Mouse (Mus musculus) inflammation-experienced regulatory T-cells (primary cell): ENCODE measurements around the gene Rcan3. TPM values are rescaled to one million over a fixed set of nuclear protein-coding genes. Genes with fewer than 3 reads are reported as not detected.

ENCODE experiments used
- polyA plus RNA-seq, 2 experiments: library from polyadenylated mRNA; unstranded; fragments of 100-300 nt; shearing (Covaris generic); gene quantifications; one replicate each; pipeline ENCODE4 v1.2.1; 2017

The Rcan3 gene
- 10 to 100 TPM; 26.2 to 38.4 TPM for polyA plus RNA-seq

DNA sequence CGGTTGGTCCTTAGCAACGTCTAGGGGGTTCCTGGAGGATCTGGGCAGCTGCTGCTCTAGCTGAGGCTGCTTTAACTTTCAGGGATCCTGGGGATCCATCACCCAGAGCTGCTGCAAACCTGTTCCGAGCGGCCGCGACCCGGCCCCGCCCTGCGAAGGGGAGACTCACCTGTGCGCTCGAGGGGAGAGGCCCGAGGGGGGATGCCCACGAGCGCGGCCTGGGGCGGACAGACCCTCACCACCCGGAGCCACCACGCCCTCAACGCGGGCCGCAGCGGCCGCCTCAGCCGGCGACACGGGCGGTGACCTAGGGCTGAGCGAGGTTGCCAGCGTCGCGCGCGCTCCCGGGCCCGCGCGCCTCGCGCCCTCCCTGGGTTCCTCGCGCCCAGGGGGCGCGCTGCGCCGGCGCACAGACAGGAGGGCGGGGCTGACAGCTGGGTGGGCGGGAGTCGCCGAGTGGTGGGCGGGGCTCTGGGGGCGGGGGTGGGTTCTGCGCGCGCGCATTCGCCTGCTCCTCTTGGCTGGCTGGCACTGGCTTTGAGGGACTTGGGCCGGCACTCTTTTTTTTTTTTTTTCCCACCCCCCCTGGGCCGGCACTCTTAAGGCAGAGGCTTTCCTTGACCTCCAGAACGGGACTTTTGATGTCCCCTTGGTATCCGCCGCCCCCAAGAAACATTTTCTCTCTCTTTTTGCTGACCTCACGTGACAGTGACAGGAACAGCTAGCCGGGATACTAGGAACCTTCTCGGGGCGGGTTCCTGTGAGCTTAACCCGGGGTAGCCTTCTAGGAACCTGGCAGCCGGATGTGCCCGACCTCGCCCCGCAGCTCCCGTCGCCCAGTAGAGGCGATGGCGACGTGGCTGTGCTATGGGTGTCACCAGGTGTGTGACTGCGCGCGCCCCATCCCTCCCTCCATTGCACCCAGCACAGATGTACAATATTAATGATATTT lies at the start of gene Rcan3:
Rcan3 (minus strand) TSS at position 411 of the 952 bp plus-strand sequence.

DNA sequence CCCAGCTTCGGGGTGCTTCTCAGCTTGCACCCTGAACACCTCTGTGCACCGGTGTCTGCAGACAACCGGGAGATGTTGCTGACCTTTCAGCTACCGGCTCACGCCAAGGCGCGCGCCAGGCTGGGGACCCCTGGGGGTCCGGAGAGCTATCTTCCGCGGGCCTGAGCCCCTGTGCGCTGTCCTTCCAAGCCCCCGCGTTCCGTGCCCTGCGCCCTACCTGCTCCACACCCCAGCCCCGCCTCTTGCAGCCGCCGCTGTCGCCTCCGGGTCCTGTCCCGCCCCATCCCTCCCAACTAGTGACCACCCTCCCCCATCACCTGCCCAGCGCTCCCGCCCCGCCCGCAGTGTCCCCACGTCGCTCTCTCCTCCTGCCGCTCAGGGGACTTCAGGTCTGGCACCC lies 35.7 kb downstream of the Rcan3 start, which contains the start of gene Ncmap:
Ncmap (minus strand) TSS at position 237 of the 400 bp plus-strand sequence.

Other genes with a start within 250 kb of the Rcan3 start
- gene Clic4, start 161.0 kb downstream of the Rcan3 start, polyA plus RNA-seq, result 10 to 100 TPM; 12.4 to 32.3 TPM
- 100 to 1,000 TPM; 153 to 156 TPM for gene Srrm1, start 80.5 kb downstream of the Rcan3 start, polyA plus RNA-seq
- gene Ncmap, start 35.6 kb downstream of the Rcan3 start, polyA plus RNA-seq, result 10 to 100 TPM; 22.4 to 76.7 TPM
- under 1 TPM; 0.11 to 0.45 TPM for gene Stpg1, start 60.9 kb upstream of the Rcan3 start, polyA plus RNA-seq
- 10 to 100 TPM; 13.4 to 21.3 TPM for gene Nipal3, start 61.2 kb upstream of the Rcan3 start, polyA plus RNA-seq
- under 1 TPM in 1 of 2 experiments, not detected in 1; 0.56 TPM for gene Grhl3, start 139.8 kb upstream of the Rcan3 start, polyA plus RNA-seq